10 mouse cellular contexts compared by ENCODE assay signal in genomic region chr17:36308855-36309254, GRCm38 (mm10). TPM values are rescaled to one million over a fixed set of nuclear protein-coding genes. Genes with fewer than 3 reads are reported as not detected.
DNase-seq lines count a peak whose midpoint lies in the region; ATAC-seq and TF ChIP-seq lines count a peak whose summit lies in the region.
"Not testable (repeated sequence)": the region's sequence is repeated elsewhere in the genome, so short reads cannot be mapped to it uniquely, and the experiment has no call there.
"Had no signal": no experiment of that assay in that cellular context is flagged by ENCODE, and none has a peak within 500 bp of the region (broad histone marks: within the 10 kb centered on the region; RNA-seq: fewer than 3 reads in every experiment).

No protein-coding gene starts in this region.

- WGBS in embryonic facial prominence, embryonic 15.5 days: 2% methylated on average over 3 of the region's 3 CpGs
- 0% methylated on average over 3 of the region's 3 CpGs for WGBS in kidney, embryonic 15.5 days
- WGBS in limb, embryonic 10.5 days: 3% methylated on average over 3 of the region's 3 CpGs
- WGBS in midbrain, postnatal 0 days: 0% methylated on average over 3 of the region's 3 CpGs

- H3K9me3 ChIP-seq in embryonic facial prominence, embryonic 15.5 days (replicated peaks); kidney, embryonic 15.5 days (replicated peaks); limb, embryonic 10.5 days (replicated peaks); midbrain, postnatal 0 days (ENCODE audit: low read length): not testable (repeated sequence)

- H3K9ac ChIP-seq in embryonic facial prominence, embryonic 15.5 days; kidney, embryonic 15.5 days; midbrain, postnatal 0 days (replicated peaks; ENCODE audit: low read length, poor library complexity, severe bottlenecking): not testable (repeated sequence)

- peak; percentile 73 to 76 for DNase-seq in B cell, adult 2 months
- DNase-seq in heart, adult 11 months: peak; percentile 91
- DNase-seq in limb, embryonic 10.5 days (ENCODE audit: low spot score): peak; percentile 67
- DNase-seq in midbrain, postnatal 0 days (ENCODE audit: low spot score): peak; percentile 91
- peak; percentile 16 to 49 for DNase-seq in spleen, adult 18-20 months

- not testable (repeated sequence) for TF ChIP-seq POLR2A in bone marrow macrophage, adult 2 months (IDR thresholded peaks at IDR 0.05; ENCODE audit: borderline replicate concordance, low read depth, low read length)

- H3K4me1 ChIP-seq in bone marrow macrophage, adult 2 months (ENCODE audit: control insufficient read depth, insufficient read depth, low read length); embryonic facial prominence, embryonic 15.5 days; kidney, embryonic 15.5 days; limb, embryonic 10.5 days; midbrain, postnatal 0 days (ENCODE audit: insufficient read depth, low read length): not testable (repeated sequence)

- not testable (repeated sequence) for H3K27me3 ChIP-seq in embryonic facial prominence, embryonic 15.5 days; kidney, embryonic 15.5 days; limb, embryonic 10.5 days (ENCODE audit: low read depth, poor library complexity, severe bottlenecking); midbrain, postnatal 0 days (ENCODE audit: insufficient read depth, low read length)

- TF ChIP-seq CTCF in bone marrow macrophage, adult 2 months (IDR thresholded peaks at IDR 0.05; ENCODE audit: low read depth, low read length): peak; percentile 34; the same call in 1 of the 2 replicates
- peak; percentile 88 for TF ChIP-seq CTCF in midbrain, postnatal 0 days (IDR thresholded peaks at IDR 0.05)

- not testable (repeated sequence) for H3K36me3 ChIP-seq in embryonic facial prominence, embryonic 15.5 days; kidney, embryonic 15.5 days; limb, embryonic 10.5 days; midbrain, postnatal 0 days (ENCODE audit: insufficient read depth, low read length)

- not testable (repeated sequence) for H3K4me3 ChIP-seq in bone marrow macrophage, adult 2 months (ENCODE audit: insufficient read depth, low read length); embryonic facial prominence, embryonic 15.5 days (replicated peaks); kidney, embryonic 15.5 days (replicated peaks); limb, embryonic 10.5 days; midbrain, postnatal 0 days (ENCODE audit: low read depth, low read length)

- not testable (repeated sequence) for H3K4me2 ChIP-seq in embryonic facial prominence, embryonic 15.5 days (replicated peaks); kidney, embryonic 15.5 days; midbrain, postnatal 0 days (ENCODE audit: low read depth, low read length, poor library complexity, severe bottlenecking)

- H3K27ac ChIP-seq in bone marrow macrophage, adult 2 months (ENCODE audit: insufficient read depth, low read depth, low read length); embryonic facial prominence, embryonic 15.5 days (replicated peaks); kidney, embryonic 15.5 days; limb, embryonic 10.5 days; midbrain, postnatal 0 days (ENCODE audit: low read depth, low read length): not testable (repeated sequence)

- ATAC-seq in embryonic facial prominence, embryonic 15.5 days (ENCODE audit: insufficient number of reproducible peaks, low FRiP score, low TSS enrichment, low read depth): peak; percentile 19; the same call in 1 of the 2 replicates
- ATAC-seq in kidney, embryonic 15.5 days (replicated peaks; ENCODE audit: low FRiP score): 0 out of 2 replicates have a peak, but pooled peaks have one; percentile 49
- ATAC-seq in midbrain, postnatal 0 days (ENCODE audit: low FRiP score): peak; percentile 83

RNA-seq across cellular contexts. Expression of gene H2-M10.1, which starts 17.1 kb away (rescaled TPM):
- not detected in 2 replicates for polyA plus RNA-seq in bone marrow macrophage, adult 2 months (2012; ENCODE audit: insufficient read depth, insufficient read length, missing spikeins)
- not detected in 2 replicates for polyA plus RNA-seq in embryonic facial prominence, embryonic 15.5 days (2015; fragmentation: Nextera tagmentation; extraction: Ambion mirVana)
- not detected in 2 replicates for polyA plus RNA-seq in kidney, embryonic 15.5 days (2015; fragmentation: Nextera tagmentation; extraction: Ambion mirVana)
- not detected in 2 replicates for polyA plus RNA-seq in limb, embryonic 10.5 days (2016; fragmentation: Nextera tagmentation; extraction: Ambion mirVana)
- not detected in 2 replicates for total RNA-seq in midbrain, postnatal 0 days (2014; rRNA removed)
- polyA plus RNA-seq in midbrain, postnatal 0 days (2015; fragmentation: Nextera tagmentation; extraction: Ambion mirVana): not detected in 2 replicates
- total RNA-seq: G1E had no signal
- polyA plus RNA-seq: G1E; intestine, embryonic 16.5 days had no signal

RNA-seq across cellular contexts. Expression of gene H2-M10.2, which starts 22.6 kb away (rescaled TPM):
- polyA plus RNA-seq in bone marrow macrophage, adult 2 months (2012; ENCODE audit: insufficient read depth, insufficient read length, missing spikeins): not detected in 2 replicates
- 0.30 TPM in 1 of 2 replicates, not detected in the other for polyA plus RNA-seq in embryonic facial prominence, embryonic 15.5 days (2015; fragmentation: Nextera tagmentation; extraction: Ambion mirVana)
- 0.14 TPM in 1 of 2 replicates, not detected in the other for polyA plus RNA-seq in kidney, embryonic 15.5 days (2015; fragmentation: Nextera tagmentation; extraction: Ambion mirVana)
- polyA plus RNA-seq in limb, embryonic 10.5 days (2016; fragmentation: Nextera tagmentation; extraction: Ambion mirVana): 0.14 and 0.25 TPM in 2 replicates
- not detected in 2 replicates for total RNA-seq in midbrain, postnatal 0 days (2014; rRNA removed)
- not detected in 2 replicates for polyA plus RNA-seq in midbrain, postnatal 0 days (2015; fragmentation: Nextera tagmentation; extraction: Ambion mirVana)
- total RNA-seq: G1E had no signal
- polyA plus RNA-seq: G1E; intestine, embryonic 16.5 days had no signal

RNA-seq across cellular contexts. Expression of gene Trim39, which starts 36.8 kb away (rescaled TPM):
- 14.5 and 14.8 TPM in 2 replicates for polyA plus RNA-seq in bone marrow macrophage, adult 2 months (2012; ENCODE audit: insufficient read depth, insufficient read length, missing spikeins)
- polyA plus RNA-seq in embryonic facial prominence, embryonic 15.5 days (2015; fragmentation: Nextera tagmentation; extraction: Ambion mirVana): 17.0 and 19.1 TPM in 2 replicates
- polyA plus RNA-seq in kidney, embryonic 15.5 days (2015; fragmentation: Nextera tagmentation; extraction: Ambion mirVana): 16.4 and 19.5 TPM in 2 replicates
- polyA plus RNA-seq in limb, embryonic 10.5 days (2016; fragmentation: Nextera tagmentation; extraction: Ambion mirVana): 20.1 and 24.2 TPM in 2 replicates
- 23.5 and 29.6 TPM in 2 replicates for total RNA-seq in midbrain, postnatal 0 days (2014; rRNA removed)
- 12.5 and 14.3 TPM in 2 replicates for polyA plus RNA-seq in midbrain, postnatal 0 days (2015; fragmentation: Nextera tagmentation; extraction: Ambion mirVana)

RNA-seq across cellular contexts. Expression of gene Rpp21, which starts 51.0 kb away (rescaled TPM):
- 69.5 and 84.4 TPM in 2 replicates for polyA plus RNA-seq in bone marrow macrophage, adult 2 months (2012; ENCODE audit: insufficient read depth, insufficient read length, missing spikeins)
- polyA plus RNA-seq in embryonic facial prominence, embryonic 15.5 days (2015; fragmentation: Nextera tagmentation; extraction: Ambion mirVana): 104 and 107 TPM in 2 replicates
- 107 and 113 TPM in 2 replicates for polyA plus RNA-seq in kidney, embryonic 15.5 days (2015; fragmentation: Nextera tagmentation; extraction: Ambion mirVana)
- polyA plus RNA-seq in limb, embryonic 10.5 days (2016; fragmentation: Nextera tagmentation; extraction: Ambion mirVana): 82.4 and 96.0 TPM in 2 replicates
- 47.7 and 48.5 TPM in 2 replicates for total RNA-seq in midbrain, postnatal 0 days (2014; rRNA removed)
- polyA plus RNA-seq in midbrain, postnatal 0 days (2015; fragmentation: Nextera tagmentation; extraction: Ambion mirVana): 169 and 187 TPM in 2 replicates

RNA-seq across cellular contexts. Expression of gene H2-M10.3, which starts 59.4 kb away (rescaled TPM):
- not detected in 2 replicates for polyA plus RNA-seq in bone marrow macrophage, adult 2 months (2012; ENCODE audit: insufficient read depth, insufficient read length, missing spikeins)
- not detected in 2 replicates for polyA plus RNA-seq in embryonic facial prominence, embryonic 15.5 days (2015; fragmentation: Nextera tagmentation; extraction: Ambion mirVana)
- not detected in 2 replicates for polyA plus RNA-seq in kidney, embryonic 15.5 days (2015; fragmentation: Nextera tagmentation; extraction: Ambion mirVana)
- polyA plus RNA-seq in limb, embryonic 10.5 days (2016; fragmentation: Nextera tagmentation; extraction: Ambion mirVana): not detected in 2 replicates
- total RNA-seq in midbrain, postnatal 0 days (2014; rRNA removed): not detected in 2 replicates
- not detected in 2 replicates for polyA plus RNA-seq in midbrain, postnatal 0 days (2015; fragmentation: Nextera tagmentation; extraction: Ambion mirVana)
- polyA plus RNA-seq: G1E; intestine, embryonic 16.5 days had no signal

Comparison
In these comparisons a context has a peak if more than half of its experiments do, and no peak if none do; other contexts are left out.
1. DNase-seq: peak in every context shown above with its lines; median percentile 91 in heart, adult 11 months; 91 in midbrain, postnatal 0 days; 74 in B cell, adult 2 months; 67 in limb, embryonic 10.5 days; 32 in spleen, adult 18-20 months.
2. ATAC-seq: peak in every context shown above with its lines; median percentile 83 in midbrain, postnatal 0 days; 49 in kidney, embryonic 15.5 days; 19 in embryonic facial prominence, embryonic 15.5 days.